8 mouse cellular contexts compared by ENCODE assay signal in the genomic region with DNA sequence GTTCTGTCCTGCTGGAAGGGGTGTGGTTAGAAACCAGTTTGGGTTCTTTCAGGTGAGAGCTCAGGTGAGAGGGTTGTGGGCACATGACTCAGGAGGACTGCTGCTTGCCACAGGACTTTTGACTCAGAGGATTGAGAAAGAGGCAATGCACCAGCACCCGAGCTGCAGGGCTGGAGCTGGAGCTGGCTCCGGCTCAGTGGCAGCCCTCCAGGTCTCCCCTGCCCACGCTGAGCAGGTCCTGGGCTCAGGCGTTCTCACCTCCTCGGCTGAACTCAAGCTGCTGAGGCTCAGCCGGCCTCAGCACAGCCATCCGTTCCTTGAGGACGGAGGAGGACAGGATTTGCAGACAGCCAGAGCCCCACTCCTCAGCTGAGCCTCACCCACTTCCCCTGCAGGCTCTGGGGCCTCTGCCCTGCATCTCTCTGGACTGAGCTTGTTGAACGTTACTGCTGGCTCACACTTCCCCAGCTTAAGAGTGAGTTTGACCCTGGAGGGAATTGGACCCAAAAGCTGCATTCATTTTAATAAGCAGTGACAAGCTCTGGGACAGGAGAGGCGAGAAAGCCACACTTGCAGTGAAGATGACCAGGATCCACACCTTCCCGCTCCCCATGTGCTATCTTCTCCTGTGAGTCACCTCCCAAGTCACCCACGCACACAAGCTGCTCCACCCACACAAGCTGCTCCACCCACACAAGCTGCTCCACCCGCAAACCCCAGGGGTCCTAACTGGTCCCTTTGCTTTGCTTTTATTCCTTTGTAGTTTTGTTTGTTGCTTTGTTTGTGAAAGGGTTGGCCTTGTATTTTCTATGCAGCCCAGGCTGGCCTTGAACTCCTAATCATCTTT.
DNase-seq lines count a peak whose midpoint lies in the region; TF ChIP-seq lines count a peak whose summit lies in the region.

No protein-coding gene starts in this region.

- intact Hi-C loops in left cerebral cortex, postnatal 36 days (cut with DNase I): no loop called here
- intact Hi-C loops in left cerebral cortex, postnatal 10 days (cut with DNase I): no loop called here

- TF ChIP-seq POLR2A in cerebellum, adult 2 months (IDR thresholded peaks at IDR 0.05; ENCODE audit: borderline replicate concordance, insufficient read depth, low read length): no peak

- TF ChIP-seq CTCF in cerebellum, adult 2 months (IDR thresholded peaks at IDR 0.05; ENCODE audit: borderline replicate concordance, insufficient read depth, low read depth, low read length): no peak

- no peak overlapping the region for H3K27ac ChIP-seq in cerebellum, adult 2 months (ENCODE audit: insufficient read depth, low read length)

- DNase-seq in cerebellum, adult 2 months: peak; percentile 22 to 32
- no peak for DNase-seq in cerebellum, postnatal 4 days (ENCODE audit: low spot score in 2 of 2)
- peak; percentile 33 to 65 for DNase-seq in left cerebral cortex, postnatal 36 days (ENCODE audit: low spot score in 2 of 2)
- DNase-seq in left cerebral cortex, postnatal 10 days (ENCODE audit: extremely low spot score in 1 of 2, low spot score in 2 of 2): no peak
- peak; percentile 95 for DNase-seq in fat pad, adult 2 months (ENCODE audit: extremely low read depth, low read depth, low spot score)
- peak; percentile 36 to 59 for DNase-seq in lung, postnatal 4 days
- DNase-seq in layer of hippocampus, adult 8-10 months (ENCODE audit: low spot score in 2 of 2): no peak
- no peak for DNase-seq in embryo, embryonic 9.5 days (ENCODE audit: extremely low spot score)

- H3K4me1 ChIP-seq in cerebellum, adult 2 months (ENCODE audit: control insufficient read depth, insufficient read depth, low read length): peaks cover 8% of the 10 kb centered on the region

- no peak overlapping the region for H3K4me3 ChIP-seq in cerebellum, adult 2 months (replicated peaks; ENCODE audit: insufficient read depth, low read depth, low read length)

- WGBS in cerebellum, adult 2 months: 23% methylated on average over 13 of the region's 13 CpGs

- H3K27me3 ChIP-seq in cerebellum, adult 2 months (ENCODE audit: control insufficient read depth, insufficient read depth, low read length): no peaks in the 10 kb centered on the region

Comparison
In these comparisons a context has a peak if more than half of its experiments do, and no peak if none do; other contexts are left out.
1. DNase-seq: peak in cerebellum, adult 2 months (2 of 2), left cerebral cortex, postnatal 36 days (2 of 2), fat pad, adult 2 months (single experiment) and lung, postnatal 4 days (2 of 2); none in cerebellum, postnatal 4 days (0 of 2), left cerebral cortex, postnatal 10 days (0 of 2), layer of hippocampus, adult 8-10 months (0 of 2) and embryo, embryonic 9.5 days (single experiment).